Mouse (Mus musculus) midbrain, embryonic 14.5 days (tissue): ENCODE results near the gene Zfp536. TPM values are rescaled to one million over a fixed set of nuclear protein-coding genes. Genes with fewer than 3 reads are reported as not detected.

Experiments
- ATAC-seq: fragments of 200-750 bp; cut with Nextera tagmentation; 2 replicates; pipeline ENCODE4 v1.8.0; 2017; ENCODE audit warnings: moderate number of reproducible peaks, moderate library complexity; ENCODE audit not compliant: low FRiP score, low TSS enrichment
- DNase-seq: peaks from one replicate; pipeline ENCODE4 v3.0.0-alpha.2; 2015
- H3K27ac ChIP-seq: fragments of 300-500 bp; sonication (generic); replicated peaks from 2 replicates; pipeline ENCODE4 v1.5.1; 2014; ENCODE audit warnings: mild to moderate bottlenecking, low read depth, low read length, moderate library complexity
- H3K27me3 ChIP-seq: fragments of 300-500 bp; sonication (generic); 2 replicates; pipeline ENCODE4 v1.6.1; 2014; ENCODE audit warnings: low read length, control low read depth, mixed read lengths; ENCODE audit not compliant: control insufficient read depth, insufficient read depth
- H3K36me3 ChIP-seq: fragments of 300-500 bp; sonication (generic); 2 replicates; pipeline ENCODE4 v1.6.1; 2014; ENCODE audit warnings: low read length, control low read depth; ENCODE audit not compliant: control insufficient read depth, insufficient read depth
- H3K4me1 ChIP-seq: fragments of 300-500 bp; sonication (generic); 2 replicates; pipeline ENCODE4 v1.6.1; 2014; ENCODE audit warnings: mild to moderate bottlenecking, antibody characterized with exemption, low read length, control low read depth; ENCODE audit not compliant: control insufficient read depth, insufficient read depth
- H3K4me2 ChIP-seq: fragments of 300-500 bp; sonication (generic); 2 replicates; pipeline ENCODE4 v1.6.1; 2014; ENCODE audit warnings: mild to moderate bottlenecking, low read length, moderate library complexity
- H3K4me3 ChIP-seq: fragments of 300-500 bp; sonication (generic); replicated peaks from 2 replicates; pipeline ENCODE4 v1.5.1; 2014; ENCODE audit warnings: low read depth, low read length
- H3K9ac ChIP-seq: fragments of 300-500 bp; sonication (generic); replicated peaks from 2 replicates; pipeline ENCODE4 v1.6.1; 2014; ENCODE audit warnings: mild to moderate bottlenecking, low read length, moderate library complexity
- H3K9me3 ChIP-seq: fragments of 300-500 bp; sonication (generic); 2 replicates; pipeline ENCODE4 v1.6.1; 2016; ENCODE audit warnings: low read length, control low read depth, mixed read lengths; ENCODE audit not compliant: control insufficient read depth
- WGBS: fragments of 180-500 bp; shearing (Covaris S2); extraction: QIAGEN DNeasy Blood & Tissue Kit; methylation state at CpG from one replicate; pipeline ENCODE4 v1.1.7; 2014; 5-methylcytosine and 5-hydroxymethylcytosine counted together
- polyA plus RNA-seq: library from polyadenylated mRNA; unstranded; fragments of >200 nt; fragmentation: Nextera tagmentation; extraction: Ambion mirVana; gene quantifications from 2 replicates; pipeline ENCODE4 v1.2.1, GENCODE M21; 2014

The Zfp536 gene
- polyA plus RNA-seq, 1 experiment from 2014 or later, result 38.0 TPM

- WGBS, result 35% methylated on average over 9 of the region's 9 CpGs
- Histone ChIP-seq H3K9me3 (no peaks in the 10 kb centered on the region), H3K9ac (no peak overlapping the region), H3K4me1 (no peaks in the 10 kb centered on the region), H3K36me3 (no peaks in the 10 kb centered on the region), H3K4me2 (no peak overlapping the region), H3K27ac (no peak overlapping the region), H3K27me3 (no peaks in the 10 kb centered on the region), H3K4me3 (no peak overlapping the region)
- ATAC-seq (no peak), DNase-seq (no peak)
Measured at GRCm38 (mm10) chr7:37466477-37467243, 306.8 kb downstream of the Zfp536 start.

GRCm38 (mm10) chr7:37464186-37464721, 309.2 kb downstream of the Zfp536 start:
- Histone ChIP-seq H3K9me3 (no peaks in the 10 kb centered on the region), H3K36me3 (no peaks in the 10 kb centered on the region), H3K4me3 (no peak overlapping the region), H3K27me3 (no peaks in the 10 kb centered on the region), H3K4me2 (no peak overlapping the region), H3K27ac (no peak overlapping the region), H3K4me1 (no peaks in the 10 kb centered on the region), H3K9ac (no peak overlapping the region)
- 66% methylated on average over 7 of the region's 7 CpGs for WGBS
- no peak for ATAC-seq
- no peak for DNase-seq

GRCm38 (mm10) chr7:37447523-37447922, 325.9 kb downstream of the Zfp536 start:
- Histone ChIP-seq H3K4me2 (no peak overlapping the region), H3K4me1 (no peaks in the 10 kb centered on the region), H3K9me3 (peaks cover 6% of the 10 kb centered on the region; the same call in 1 of the 2 replicates), H3K36me3 (no peaks in the 10 kb centered on the region), H3K9ac (no peak overlapping the region), H3K4me3 (no peak overlapping the region), H3K27me3 (no peaks in the 10 kb centered on the region), H3K27ac (no peak overlapping the region)
- DNase-seq (no peak), ATAC-seq (no peak; the same call in 1 of the 2 replicates)
- 52% methylated on average over 3 of the region's 3 CpGs for WGBS

GRCm38 (mm10) chr7:37439912-37440311, 333.5 kb downstream of the Zfp536 start:
- no peaks in the 10 kb centered on the region for H3K36me3 ChIP-seq
- H3K27ac ChIP-seq, result no peak overlapping the region
- H3K9ac ChIP-seq, result no peak overlapping the region
- ATAC-seq (no peak), DNase-seq (no peak)
- H3K27me3 ChIP-seq, result no peaks in the 10 kb centered on the region
- no peak overlapping the region for H3K4me3 ChIP-seq
- no peaks in the 10 kb centered on the region for H3K4me1 ChIP-seq
- no peaks in the 10 kb centered on the region for H3K9me3 ChIP-seq
- no peak overlapping the region for H3K4me2 ChIP-seq
- WGBS, result 83% methylated on average over 13 of the region's 13 CpGs

GRCm38 (mm10) chr7:37439117-37439844, 334.2 kb downstream of the Zfp536 start:
- DNase-seq, result peak; percentile 61
- no peaks in the 10 kb centered on the region for H3K4me1 ChIP-seq
- H3K4me2 ChIP-seq, result no peak overlapping the region
- no peak for ATAC-seq
- H3K27me3 ChIP-seq, result no peaks in the 10 kb centered on the region
- H3K9ac ChIP-seq, result no peak overlapping the region
- H3K9me3 ChIP-seq, result no peaks in the 10 kb centered on the region
- H3K36me3 ChIP-seq, result no peaks in the 10 kb centered on the region
- no peak overlapping the region for H3K27ac ChIP-seq
- H3K4me3 ChIP-seq, result no peak overlapping the region
- 46% methylated on average over 16 of the region's 16 CpGs for WGBS

GRCm38 (mm10) chr7:37437887-37438286, 335.6 kb downstream of the Zfp536 start:
- Histone ChIP-seq H3K9ac (no peak overlapping the region), H3K4me1 (no peaks in the 10 kb centered on the region), H3K9me3 (no peaks in the 10 kb centered on the region), H3K36me3 (no peaks in the 10 kb centered on the region), H3K27me3 (no peaks in the 10 kb centered on the region), H3K4me2 (no peak overlapping the region), H3K4me3 (no peak overlapping the region), H3K27ac (no peak overlapping the region)
- 94% methylated on average over 3 of the region's 3 CpGs for WGBS
- DNase-seq, result no peak
- ATAC-seq, result no peak

GRCm38 (mm10) chr7:37433156-37433555, 340.3 kb downstream of the Zfp536 start:
- H3K9ac ChIP-seq, result no peak overlapping the region
- no peak overlapping the region for H3K27ac ChIP-seq
- no peaks in the 10 kb centered on the region for H3K4me1 ChIP-seq
- no peak for DNase-seq
- no peaks in the 10 kb centered on the region for H3K9me3 ChIP-seq
- no peaks in the 10 kb centered on the region for H3K36me3 ChIP-seq
- whole genome bisulfite sequencing, result 68% methylated on average over 7 of the region's 7 CpGs
- no peak overlapping the region for H3K4me3 ChIP-seq
- H3K27me3 ChIP-seq, result no peaks in the 10 kb centered on the region
- no peak for ATAC-seq
- H3K4me2 ChIP-seq, result no peak overlapping the region

- Histone ChIP-seq H3K4me2 (no peak overlapping the region), H3K27ac (no peak overlapping the region)
- peak; percentile 18 for DNase-seq
Measured at GRCm38 (mm10) chr7:37431471-37431870, 342.0 kb downstream of the Zfp536 start.

More at GRCm38 (mm10) chr7:37431471-37431870, 342.0 kb downstream of the Zfp536 start:
- WGBS, result 64% methylated on average over 10 of the region's 10 CpGs
- Histone ChIP-seq H3K27me3 (no peaks in the 10 kb centered on the region), H3K4me3 (no peak overlapping the region), H3K9ac (no peak overlapping the region), H3K4me1 (no peaks in the 10 kb centered on the region), H3K9me3 (no peaks in the 10 kb centered on the region), H3K36me3 (no peaks in the 10 kb centered on the region)
- no peak for ATAC-seq
